Mouse (Mus musculus): ENCODE measurements around the gene Nr1h2. TPM values are rescaled to one million over a fixed set of nuclear protein-coding genes. Genes with fewer than 3 reads are reported as not detected.

Gene Nr1h2
- total RNA-seq, 4 experiments from 2014 or later = 61.1 to 71.4 (median 64.3) TPM

GRCm38 (mm10) chr7:44530507-44530906 lies 23.2 kb downstream of the Nr1h2 start:
- DNase-seq (ENCODE audit: low spot score in 2 of 2) = no peak

DNA sequence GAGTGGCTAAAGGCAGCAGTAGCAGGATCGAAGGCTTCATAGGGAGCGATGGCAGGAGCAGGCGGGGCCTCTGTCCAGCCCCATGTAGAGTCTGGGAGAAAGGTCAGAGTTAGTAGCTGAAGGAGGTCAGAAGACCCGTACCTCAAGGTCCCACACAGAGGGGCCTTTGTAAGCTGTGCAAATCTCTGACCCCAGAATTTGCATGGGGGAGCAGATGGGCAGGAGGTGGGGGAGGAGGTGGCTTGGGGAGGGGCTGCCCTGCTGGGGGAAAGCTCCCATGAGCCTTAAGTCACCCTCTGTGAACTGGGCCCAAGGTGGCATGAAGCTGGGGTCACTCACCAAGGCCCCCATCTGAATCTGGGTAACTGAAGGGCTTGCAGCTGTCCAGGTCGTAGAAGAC lies 24.2 kb downstream of the Nr1h2 start:
- DNase-seq (ENCODE audit: low spot score in 2 of 2) = no peak

GRCm38 (mm10) chr7:44527483-44528398 lies 26.0 kb downstream of the Nr1h2 start:
- DNase-seq (ENCODE audit: low spot score in 2 of 2) = peak; percentile 62 to 75

- DNase-seq (ENCODE audit: low spot score in 2 of 2) = no peak
These were observed 27.2 kb downstream of the Nr1h2 start for GRCm38 (mm10) chr7:44526414-44527154.

- no peak for DNase-seq (ENCODE audit: low spot score in 2 of 2)
These were observed 28.5 kb downstream of the Nr1h2 start for GRCm38 (mm10) chr7:44525126-44525832.

GRCm38 (mm10) chr7:44524502-44524901 lies 29.2 kb downstream of the Nr1h2 start, which contains the start of gene Mybpc2:
Gene Mybpc2 (minus strand): TSS chr7:44524656.
- DNase-seq (ENCODE audit: low spot score in 2 of 2) = no peak

DNA sequence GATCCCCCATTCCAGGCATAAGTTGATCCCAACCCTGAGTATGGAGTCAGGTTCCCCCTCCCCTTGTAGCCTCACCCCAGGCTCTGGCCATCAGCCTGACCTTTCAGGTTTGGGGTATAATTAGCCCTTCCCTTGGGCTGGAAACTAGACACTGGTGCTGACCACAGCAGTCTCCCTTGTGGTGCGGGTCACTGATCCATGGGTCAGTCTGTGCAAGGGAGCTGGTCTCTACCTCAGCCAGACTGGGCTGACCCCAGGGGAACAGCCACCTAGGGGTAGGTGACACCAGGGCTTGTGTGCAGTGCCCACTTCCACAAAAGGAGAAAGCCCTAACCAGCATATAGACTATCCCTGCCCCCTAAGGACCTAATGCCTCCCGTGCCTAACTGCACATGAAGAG lies 30.7 kb downstream of the Nr1h2 start:
- no peak for DNase-seq (ENCODE audit: low spot score in 2 of 2)

GRCm38 (mm10) chr7:44521710-44522109 lies 32.0 kb downstream of the Nr1h2 start:
- DNase-seq (ENCODE audit: low spot score in 2 of 2) = no peak

DNA sequence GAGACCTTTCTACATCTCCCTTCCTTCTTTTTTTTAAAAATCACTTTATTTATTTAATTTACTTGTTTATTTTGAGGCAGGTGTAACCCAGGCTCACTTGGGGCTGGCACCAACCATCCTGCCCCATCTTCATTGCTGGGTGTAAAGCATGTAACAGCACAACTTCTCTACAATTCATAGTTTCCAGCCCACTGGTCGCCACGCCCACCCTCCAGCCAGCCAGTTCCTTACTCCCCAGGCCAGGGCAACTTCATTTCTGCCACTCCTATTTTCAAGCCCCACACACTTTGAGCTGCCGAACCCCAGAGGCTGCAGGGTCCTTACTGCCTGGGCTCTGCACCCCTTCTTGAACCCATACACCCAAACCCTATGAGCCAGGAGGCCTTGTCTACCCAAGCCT lies 32.8 kb downstream of the Nr1h2 start:
- DNase-seq (ENCODE audit: low spot score in 2 of 2) = no peak

- DNase-seq (ENCODE audit: low spot score in 2 of 2) = no peak
These were observed 34.4 kb downstream of the Nr1h2 start for GRCm38 (mm10) chr7:44519240-44519913.

DNA sequence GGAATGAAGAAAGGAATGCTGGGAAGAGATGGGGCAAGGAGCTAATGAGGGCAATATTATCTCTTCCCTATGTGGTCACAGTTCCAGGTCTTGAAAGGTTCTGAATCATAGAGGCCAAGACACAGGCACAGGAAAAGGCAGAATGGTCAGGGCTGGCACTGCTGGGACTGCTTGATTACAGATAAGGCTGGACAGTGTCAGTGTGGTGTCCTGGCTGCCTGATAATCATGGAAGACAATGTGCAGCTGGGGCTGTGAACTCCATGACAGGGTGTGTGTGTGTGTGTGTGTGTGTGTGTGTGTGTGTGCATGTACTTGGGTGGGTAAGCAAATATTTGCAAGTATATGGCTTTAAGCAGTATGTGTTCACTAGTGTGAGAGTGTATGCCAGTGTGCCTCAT lies 46.3 kb downstream of the Nr1h2 start:
- no peak for DNase-seq (ENCODE audit: low spot score in 2 of 2)

DNA sequence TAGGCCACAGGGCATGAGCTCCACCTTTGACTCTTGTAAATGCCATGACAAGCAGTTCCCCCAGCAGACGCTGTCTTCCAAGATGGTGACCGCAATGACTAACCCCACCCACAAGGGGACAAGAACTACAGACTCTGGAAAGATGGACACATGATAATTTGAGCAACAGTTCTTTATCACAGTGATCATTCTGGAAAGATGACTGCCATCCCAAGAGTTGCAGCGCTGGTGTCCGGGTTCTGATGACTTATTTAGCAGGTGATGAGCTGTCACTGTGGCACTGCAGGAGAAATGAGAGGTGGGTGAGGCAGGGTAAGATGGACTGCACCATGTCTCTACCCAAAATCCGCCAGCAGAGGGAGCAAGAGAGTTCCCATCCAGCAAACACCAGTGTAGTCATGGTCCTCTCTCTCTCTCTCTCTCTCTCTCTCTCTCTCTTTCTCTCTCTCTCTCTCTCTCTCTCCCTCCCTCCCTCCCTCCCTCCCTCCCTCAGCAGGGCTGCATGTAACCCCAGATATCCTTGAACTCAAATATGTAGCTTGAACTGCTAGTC lies 52.1 kb downstream of the Nr1h2 start:
- DNase-seq (ENCODE audit: low spot score in 2 of 2) = no peak

DNA sequence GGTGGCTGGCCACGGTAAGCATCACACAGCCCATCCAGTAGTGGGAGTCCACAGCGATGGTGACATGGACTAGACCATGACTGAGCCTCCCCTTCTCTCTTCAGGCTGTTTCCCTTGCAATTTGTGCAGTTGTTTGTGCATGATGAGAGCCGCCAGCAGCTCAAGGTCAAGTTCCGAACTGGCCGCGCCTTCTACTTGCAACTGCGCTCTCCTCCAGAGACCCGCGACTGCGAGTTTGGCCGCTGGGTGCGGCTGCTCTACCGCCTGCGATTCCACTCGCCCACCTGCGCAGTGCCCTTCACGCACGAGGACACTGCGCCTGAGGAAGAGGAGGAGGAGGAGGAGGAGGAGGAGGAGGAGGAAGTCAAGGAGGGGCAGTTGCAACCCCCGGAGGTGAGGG lies 53.7 kb downstream of the Nr1h2 start:
- DNase-seq (ENCODE audit: low spot score in 2 of 2) = no peak

Small RNA genes lying within 50 kb of the gene (microRNA-seq; reads per million reads assigned to microRNA genes)
- gene Mir7053 = 0 to 2.1 reads per million in 2 experiments

Other genes with a start within 250 kb of the Nr1h2 start
- 1 to 10 TPM; 2.6 to 3.7 (median 3.1) TPM for gene Clec11a, start 247.0 kb downstream of the Nr1h2 start, total RNA-seq (2022)
- 100 to 1,000 TPM; 509 to 568 (median 540) TPM for gene Shank1, start 243.7 kb downstream of the Nr1h2 start, total RNA-seq (2022)
- 10 to 100 TPM; 64.0 to 74.2 (median 69.8) TPM for gene Syt3, start 169.8 kb downstream of the Nr1h2 start, total RNA-seq (2022)
- gene 1700008O03Rik, start 168.1 kb downstream of the Nr1h2 start, total RNA-seq (2022) = 1 to 10 TPM; 1.5 to 2.8 (median 2.2) TPM
- 100 to 1,000 TPM; 272 to 301 (median 284) TPM for gene Lrrc4b, start 124.9 kb downstream of the Nr1h2 start, total RNA-seq (2022)
- gene Aspdh, start 88.6 kb downstream of the Nr1h2 start, total RNA-seq (2022) = 1 to 10 TPM; 5.2 to 9.7 (median 6.4) TPM
- 10 to 100 TPM; 84.0 to 90.6 (median 87.5) TPM for gene Josd2, start 86.0 kb downstream of the Nr1h2 start, total RNA-seq (2022)
- gene Emc10, start 57.4 kb downstream of the Nr1h2 start, total RNA-seq (2022) = 100 to 1,000 TPM; 186 to 208 (median 193) TPM
- gene Fam71e1, start 57.4 kb downstream of the Nr1h2 start, total RNA-seq (2022) = 10 to 100 TPM; 19.7 to 22.5 (median 20.8) TPM
- gene Mybpc2, start 29.3 kb downstream of the Nr1h2 start, total RNA-seq (2022) = 1 to 10 TPM in 2 of 4 experiments, under 1 TPM in 2; 0.63 to 2.2 (median 1.4) TPM
- gene Spib, start 21.9 kb downstream of the Nr1h2 start, total RNA-seq (2022) = under 1 TPM in 1 of 4 experiments, not detected in 3; 0.22 TPM
- 10 to 100 TPM; 10.5 to 13.8 (median 12.8) TPM for gene Pold1, start 5.1 kb downstream of the Nr1h2 start, total RNA-seq (2022)
- not detected for gene Napsa, start 18.4 kb upstream of the Nr1h2 start, total RNA-seq (2022)
- gene Kcnc3, start 36.7 kb upstream of the Nr1h2 start, total RNA-seq (2022) = 10 to 100 TPM; 85.4 to 98.3 (median 97.3) TPM
- gene Myh14, start 116.9 kb upstream of the Nr1h2 start, total RNA-seq (2022) = 10 to 100 TPM; 26.2 to 34.1 (median 29.1) TPM
- gene Izumo2, start 154.8 kb upstream of the Nr1h2 start, total RNA-seq (2022) = not detected
- 10 to 100 TPM; 26.8 to 33.5 (median 30.9) TPM for gene Vrk3, start 194.5 kb upstream of the Nr1h2 start, total RNA-seq (2022)
- under 1 TPM; 0.23 to 0.55 (median 0.42) TPM for gene Zfp473, start 197.1 kb upstream of the Nr1h2 start, total RNA-seq (2022)